In genomic region chrX:162453821-162454402, GRCm38 (mm10) we compare ENCODE assay signal across 17 mouse cellular contexts.
DNase-seq lines count a peak whose midpoint lies in the region; ATAC-seq and TF ChIP-seq lines count a peak whose summit lies in the region.
"Had no signal": no experiment of that assay in that cellular context is flagged by ENCODE, and none has a peak within 500 bp of the region (broad histone marks: within the 10 kb centered on the region; RNA-seq: fewer than 3 reads in every experiment).

No protein-coding gene starts in this region.

- WGBS in kidney, adult 2 months: 56% methylated on average over 7 of the region's 7 CpGs
- 64% methylated on average over 7 of the region's 7 CpGs for WGBS in kidney, embryonic 16.5 days
- 60% methylated on average over 7 of the region's 7 CpGs for WGBS in midbrain, postnatal 0 days
- WGBS in midbrain, embryonic 15.5 days: 69% methylated on average over 7 of the region's 7 CpGs
- 59% methylated on average over 7 of the region's 7 CpGs for WGBS in stomach, postnatal 0 days

- no peak overlapping the region for H3K9ac ChIP-seq in kidney, embryonic 16.5 days (replicated peaks; ENCODE audit: low read length)
- H3K9ac ChIP-seq in midbrain, postnatal 0 days (replicated peaks; ENCODE audit: low read length, poor library complexity, severe bottlenecking): no peak overlapping the region
- no peak overlapping the region for H3K9ac ChIP-seq in midbrain, embryonic 15.5 days
- no peak overlapping the region for H3K9ac ChIP-seq in stomach, postnatal 0 days (ENCODE audit: low read length)
- H3K9ac ChIP-seq: forebrain, embryonic 12.5 days; heart, embryonic 15.5 days; limb, embryonic 12.5 days had no signal

- H3K4me3 ChIP-seq in kidney, adult 2 months (ENCODE audit: insufficient read depth, low read depth, low read length): no peak overlapping the region
- H3K4me3 ChIP-seq in kidney, embryonic 16.5 days (ENCODE audit: low read length): no peak overlapping the region
- no peak overlapping the region for H3K4me3 ChIP-seq in midbrain, postnatal 0 days (ENCODE audit: low read depth, low read length)
- no peak overlapping the region for H3K4me3 ChIP-seq in midbrain, embryonic 15.5 days
- H3K4me3 ChIP-seq in stomach, postnatal 0 days (ENCODE audit: low read depth, low read length): no peak overlapping the region
- H3K4me3 ChIP-seq: forebrain, embryonic 12.5 days; heart, embryonic 15.5 days; limb, embryonic 12.5 days; megakaryocyte, embryonic 14.5 days had no signal

- no peak for ATAC-seq in kidney, embryonic 16.5 days (ENCODE audit: low FRiP score, low TSS enrichment)
- no peak for ATAC-seq in midbrain, postnatal 0 days (ENCODE audit: low FRiP score)
- no peak for ATAC-seq in midbrain, embryonic 15.5 days (replicated peaks)
- ATAC-seq in stomach, postnatal 0 days (ENCODE audit: low FRiP score, low TSS enrichment): no peak
- ATAC-seq: inflammation-experienced regulatory T-cells, adult 6 months had no signal

- TF ChIP-seq EP300 in stomach, postnatal 0 days (optimal IDR thresholded peaks at IDR 0.05): no peak

- no peaks in the 10 kb centered on the region for H3K9me3 ChIP-seq in kidney, embryonic 16.5 days (ENCODE audit: low read length)
- no peaks in the 10 kb centered on the region for H3K9me3 ChIP-seq in midbrain, postnatal 0 days (ENCODE audit: low read length)
- H3K9me3 ChIP-seq in midbrain, embryonic 15.5 days: no peaks in the 10 kb centered on the region
- H3K9me3 ChIP-seq in stomach, postnatal 0 days (ENCODE audit: control insufficient read depth, low read length): no peaks in the 10 kb centered on the region
- H3K9me3 ChIP-seq: forebrain, embryonic 12.5 days; heart, embryonic 15.5 days; limb, embryonic 12.5 days; megakaryocyte, embryonic 14.5 days had no signal

- no peak for TF ChIP-seq POLR2A in kidney, adult 2 months (IDR thresholded peaks at IDR 0.05; ENCODE audit: low read depth, low read length)

- no peak for TF ChIP-seq CTCF in kidney, adult 2 months (conservative IDR thresholded peaks at IDR 0.05; ENCODE audit: insufficient read depth, insufficient read length, low read depth, low read length)
- peak; percentile 70 for TF ChIP-seq CTCF in midbrain, postnatal 0 days (IDR thresholded peaks at IDR 0.05)
- peak; percentile 64 for TF ChIP-seq CTCF in stomach, postnatal 0 days (IDR thresholded peaks at IDR 0.05; ENCODE audit: low read depth)

- H3K4me1 ChIP-seq in kidney, adult 2 months (ENCODE audit: control insufficient read depth, insufficient read depth, low read length): no peaks in the 10 kb centered on the region
- no peaks in the 10 kb centered on the region for H3K4me1 ChIP-seq in kidney, embryonic 16.5 days (ENCODE audit: insufficient read depth, low read length)
- no peaks in the 10 kb centered on the region for H3K4me1 ChIP-seq in midbrain, postnatal 0 days (ENCODE audit: insufficient read depth, low read length)
- no peaks in the 10 kb centered on the region for H3K4me1 ChIP-seq in midbrain, embryonic 15.5 days
- no peaks in the 10 kb centered on the region for H3K4me1 ChIP-seq in stomach, postnatal 0 days (replicated peaks; ENCODE audit: control insufficient read depth, insufficient read depth)
- H3K4me1 ChIP-seq: forebrain, embryonic 12.5 days; heart, embryonic 15.5 days; limb, embryonic 12.5 days; megakaryocyte, embryonic 14.5 days had no signal

- H3K4me2 ChIP-seq in kidney, embryonic 16.5 days (replicated peaks; ENCODE audit: low read depth, low read length): no peak overlapping the region
- H3K4me2 ChIP-seq in midbrain, postnatal 0 days (ENCODE audit: low read depth, low read length, poor library complexity, severe bottlenecking): no peak overlapping the region
- no peak overlapping the region for H3K4me2 ChIP-seq in midbrain, embryonic 15.5 days
- no peak overlapping the region for H3K4me2 ChIP-seq in stomach, postnatal 0 days (replicated peaks; ENCODE audit: low read depth)
- H3K4me2 ChIP-seq: forebrain, embryonic 12.5 days; heart, embryonic 15.5 days; limb, embryonic 12.5 days had no signal

- DNase-seq in adrenal gland, postnatal 10 days: peak; percentile 1
- no peak for DNase-seq in adrenal gland, postnatal 36 days
- DNase-seq in kidney, adult 2 months: peak; percentile 1
- DNase-seq in midbrain, postnatal 0 days (ENCODE audit: low spot score): peak; percentile 8
- no peak for DNase-seq in stomach, postnatal 0 days (ENCODE audit: low spot score)
- no peak for DNase-seq in urinary bladder, postnatal 25 days (ENCODE audit: low spot score)
- DNase-seq: gastrocnemius, postnatal 36 days; layer of hippocampus, adult 9-11 months; right cerebral cortex, adult 18-20 months; thymus, adult 18-20 months had no signal

- no peak overlapping the region for H3K27ac ChIP-seq in kidney, adult 2 months (ENCODE audit: insufficient read depth, low read depth, low read length)
- H3K27ac ChIP-seq in kidney, embryonic 16.5 days (ENCODE audit: low read length): no peak overlapping the region
- H3K27ac ChIP-seq in midbrain, postnatal 0 days (ENCODE audit: low read depth, low read length): no peak overlapping the region
- no peak overlapping the region for H3K27ac ChIP-seq in midbrain, embryonic 15.5 days
- no peak overlapping the region for H3K27ac ChIP-seq in stomach, postnatal 0 days (replicated peaks)
- H3K27ac ChIP-seq: forebrain, embryonic 12.5 days; heart, embryonic 15.5 days; limb, embryonic 12.5 days had no signal

- H3K36me3 ChIP-seq in kidney, adult 2 months (ENCODE audit: control insufficient read depth, insufficient read depth, low read length): no peaks in the 10 kb centered on the region
- no peaks in the 10 kb centered on the region for H3K36me3 ChIP-seq in kidney, embryonic 16.5 days (ENCODE audit: insufficient read depth, low read length)
- H3K36me3 ChIP-seq in midbrain, postnatal 0 days (ENCODE audit: insufficient read depth, low read length): no peaks in the 10 kb centered on the region
- no peaks in the 10 kb centered on the region for H3K36me3 ChIP-seq in midbrain, embryonic 15.5 days (replicated peaks)
- no peaks in the 10 kb centered on the region for H3K36me3 ChIP-seq in stomach, postnatal 0 days (ENCODE audit: control insufficient read depth, insufficient read depth, low read length)
- H3K36me3 ChIP-seq: forebrain, embryonic 12.5 days; heart, embryonic 15.5 days; limb, embryonic 12.5 days had no signal

- no peaks in the 10 kb centered on the region for H3K27me3 ChIP-seq in kidney, adult 2 months (replicated peaks; ENCODE audit: control insufficient read depth, insufficient read depth, low read length)
- peaks cover 10% of the 10 kb centered on the region; the same call in 1 of the 2 replicates for H3K27me3 ChIP-seq in kidney, embryonic 16.5 days (ENCODE audit: insufficient read depth, low read length)
- H3K27me3 ChIP-seq in midbrain, postnatal 0 days (ENCODE audit: insufficient read depth, low read length): no peaks in the 10 kb centered on the region
- peaks cover 14% of the 10 kb centered on the region; the same call in 1 of the 2 replicates for H3K27me3 ChIP-seq in midbrain, embryonic 15.5 days (replicated peaks)
- no peaks in the 10 kb centered on the region for H3K27me3 ChIP-seq in stomach, postnatal 0 days (ENCODE audit: control insufficient read depth, insufficient read depth, low read length)
- H3K27me3 ChIP-seq: heart, embryonic 15.5 days had no signal

Comparison
In these comparisons a context has a peak if more than half of its experiments do, and no peak if none do; other contexts are left out.
1. DNase-seq: peak in adrenal gland, postnatal 10 days (single experiment), kidney, adult 2 months (single experiment) and midbrain, postnatal 0 days (single experiment); none in adrenal gland, postnatal 36 days (0 of 2), stomach, postnatal 0 days (single experiment) and urinary bladder, postnatal 25 days (single experiment).